Mouse (Mus musculus) embryonic facial prominence, embryonic 12.5 days (tissue): ENCODE results near the gene Tmem174. TPM values are rescaled to one million over a fixed set of nuclear protein-coding genes. Genes with fewer than 3 reads are reported as not detected.
A peak's percentile ranks its signal among the peaks of the same experiment; 100 is the strongest.

Experiments used
- ATAC-seq: fragments of 200-750 bp; cut with Nextera tagmentation; 2 replicates; pipeline ENCODE4 v1.8.0; 2017; ENCODE audit not compliant: insufficient number of reproducible peaks, insufficient read depth, low FRiP score, low TSS enrichment
- H3K27ac ChIP-seq: fragments of 300-500 bp; sonication (generic); 2 replicates; pipeline ENCODE4 v1.5.1; 2016; ENCODE audit warnings: mild to moderate bottlenecking
- H3K27me3 ChIP-seq: fragments of 300-500 bp; sonication (generic); 2 replicates; pipeline ENCODE4 v1.6.1; 2016; ENCODE audit warnings: mild to moderate bottlenecking, moderate library complexity
- H3K36me3 ChIP-seq: fragments of 300-500 bp; sonication (generic); 2 replicates; pipeline ENCODE4 v1.6.1; 2016; ENCODE audit warnings: mild to moderate bottlenecking
- H3K4me1 ChIP-seq: fragments of 300-500 bp; sonication (generic); 2 replicates; pipeline ENCODE4 v1.6.1; 2016
- H3K4me2 ChIP-seq: fragments of 300-500 bp; sonication (generic); replicated peaks from 2 replicates; pipeline ENCODE4 v1.6.1; 2016; ENCODE audit warnings: mild to moderate bottlenecking, moderate library complexity
- H3K4me3 ChIP-seq: fragments of 300-500 bp; sonication (generic); 2 replicates; pipeline ENCODE4 v1.5.1; 2016; ENCODE audit warnings: mild to moderate bottlenecking
- H3K9ac ChIP-seq: fragments of 300-500 bp; sonication (generic); 2 replicates; pipeline ENCODE4 v1.6.1; 2016; ENCODE audit warnings: mild to moderate bottlenecking, moderate library complexity
- H3K9me3 ChIP-seq: fragments of 300-500 bp; sonication (generic); 2 replicates; pipeline ENCODE4 v1.6.1; 2016; ENCODE audit warnings: mild to moderate bottlenecking, moderate library complexity
- WGBS: fragments of 180-500 bp; shearing (Covaris S2); methylation state at CpG from one replicate; pipeline ENCODE4 v1.1.7; 2016; 5-methylcytosine and 5-hydroxymethylcytosine counted together
- polyA plus RNA-seq: library from polyadenylated mRNA; unstranded; fragments of >200 nt; fragmentation: Nextera tagmentation; extraction: Ambion mirVana; gene quantifications from 2 replicates; pipeline ENCODE4 v1.2.1, GENCODE M21; 2016

The Tmem174 gene
- polyA plus RNA-seq, 1 experiment from 2014 or later, result not detected

DNA sequence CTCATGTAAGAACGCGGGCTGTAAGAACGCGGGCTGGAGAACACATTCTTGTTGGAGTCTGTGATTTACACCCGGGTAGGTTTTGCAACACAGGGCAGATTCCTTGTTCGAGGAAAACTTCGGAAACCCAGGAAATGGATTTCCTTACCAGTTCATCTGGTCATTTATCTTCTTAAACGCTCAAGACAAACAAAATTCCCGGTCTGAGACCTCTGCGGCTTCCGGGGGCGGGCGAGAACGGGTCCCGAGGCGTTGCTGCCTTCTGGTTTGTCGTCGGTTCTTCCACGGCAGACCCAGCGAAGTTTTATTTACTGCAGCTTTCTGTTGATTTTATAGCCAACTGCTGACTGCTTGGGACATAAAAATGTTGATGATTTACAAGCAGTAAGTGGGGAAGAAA is 10.5 kb downstream of the Tmem174 start:
- H3K4me2 ChIP-seq, result no peak overlapping the region
- H3K36me3 ChIP-seq, result no peaks in the 10 kb centered on the region
- no peaks in the 10 kb centered on the region; the same call in 1 of the 2 replicates for H3K27me3 ChIP-seq
- H3K9ac ChIP-seq, result no peak overlapping the region
- H3K4me3 ChIP-seq, result no peak overlapping the region
- no peak overlapping the region for H3K27ac ChIP-seq
- WGBS, result 87% methylated on average over 20 of the region's 20 CpGs
- H3K9me3 ChIP-seq, result no peaks in the 10 kb centered on the region
- ATAC-seq, result no peak
- peaks cover 13% of the 10 kb centered on the region for H3K4me1 ChIP-seq

GRCm38 (mm10) chr13:98624506-98624905 is 12.7 kb downstream of the Tmem174 start:
- Histone ChIP-seq H3K9me3 (no peaks in the 10 kb centered on the region), H3K4me1 (0 out of 2 replicates have a peak, but pooled peaks cover 3% of the 10 kb centered on the region), H3K9ac (no peak overlapping the region), H3K27me3 (no peaks in the 10 kb centered on the region), H3K36me3 (no peaks in the 10 kb centered on the region), H3K4me3 (no peak overlapping the region), H3K4me2 (no peak overlapping the region), H3K27ac (no peak overlapping the region)
- no peak for ATAC-seq
- 88% methylated on average over 10 of the region's 10 CpGs for WGBS

DNA sequence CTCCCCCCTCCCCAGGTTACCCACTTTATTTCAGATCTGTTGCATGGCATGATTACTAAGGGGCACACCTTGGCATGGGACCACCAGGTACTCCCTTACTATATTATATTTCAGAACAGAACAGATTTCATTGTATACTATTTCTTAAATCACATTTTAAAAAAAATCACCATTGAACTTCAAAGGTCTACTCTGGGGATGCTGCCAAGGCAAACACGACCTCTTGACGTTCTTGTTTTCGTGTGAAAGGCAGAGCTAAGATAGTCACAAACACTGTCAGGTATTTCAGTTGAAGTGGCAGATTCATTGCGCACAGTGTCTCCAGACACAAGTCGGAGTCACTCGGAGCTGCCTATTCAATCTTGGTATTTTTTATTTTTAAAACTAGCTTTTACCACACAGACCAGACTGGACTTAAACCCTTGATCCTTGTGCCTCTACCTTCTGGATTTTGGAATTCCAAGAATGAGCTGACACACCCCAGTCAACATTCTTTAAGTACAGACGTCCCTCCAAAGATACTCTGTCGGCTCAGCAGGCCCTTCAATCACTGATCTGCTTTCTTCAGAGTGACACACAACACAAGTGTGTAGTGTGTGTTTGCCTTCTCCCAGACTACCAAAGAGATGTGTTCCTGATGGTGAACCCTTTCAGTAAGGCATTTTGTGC is 14.2 kb downstream of the Tmem174 start:
- no peak overlapping the region for H3K9ac ChIP-seq
- H3K4me1 ChIP-seq, result 0 out of 2 replicates have a peak, but pooled peaks cover 3% of the 10 kb centered on the region
- no peaks in the 10 kb centered on the region for H3K9me3 ChIP-seq
- H3K36me3 ChIP-seq, result no peaks in the 10 kb centered on the region
- no peaks in the 10 kb centered on the region for H3K27me3 ChIP-seq
- no peak overlapping the region for H3K27ac ChIP-seq
- WGBS, result 60% methylated on average over 8 of the region's 8 CpGs
- H3K4me2 ChIP-seq, result no peak overlapping the region
- no peak for ATAC-seq
- no peak overlapping the region for H3K4me3 ChIP-seq

- no peaks in the 10 kb centered on the region for H3K27me3 ChIP-seq
- no peak overlapping the region for H3K27ac ChIP-seq
- H3K36me3 ChIP-seq, result no peaks in the 10 kb centered on the region
- H3K4me1 ChIP-seq, result no peaks in the 10 kb centered on the region
- no peak overlapping the region for H3K4me2 ChIP-seq
- no peak overlapping the region for H3K9ac ChIP-seq
- H3K9me3 ChIP-seq, result peaks cover 12% of the 10 kb centered on the region; the same call in 1 of the 2 replicates
- no peak for ATAC-seq
- no peak overlapping the region for H3K4me3 ChIP-seq
- 70% methylated on average over 17 of the region's 17 CpGs for WGBS
Observed at GRCm38 (mm10) chr13:98617429-98618067, 19.7 kb downstream of the Tmem174 start.

DNA sequence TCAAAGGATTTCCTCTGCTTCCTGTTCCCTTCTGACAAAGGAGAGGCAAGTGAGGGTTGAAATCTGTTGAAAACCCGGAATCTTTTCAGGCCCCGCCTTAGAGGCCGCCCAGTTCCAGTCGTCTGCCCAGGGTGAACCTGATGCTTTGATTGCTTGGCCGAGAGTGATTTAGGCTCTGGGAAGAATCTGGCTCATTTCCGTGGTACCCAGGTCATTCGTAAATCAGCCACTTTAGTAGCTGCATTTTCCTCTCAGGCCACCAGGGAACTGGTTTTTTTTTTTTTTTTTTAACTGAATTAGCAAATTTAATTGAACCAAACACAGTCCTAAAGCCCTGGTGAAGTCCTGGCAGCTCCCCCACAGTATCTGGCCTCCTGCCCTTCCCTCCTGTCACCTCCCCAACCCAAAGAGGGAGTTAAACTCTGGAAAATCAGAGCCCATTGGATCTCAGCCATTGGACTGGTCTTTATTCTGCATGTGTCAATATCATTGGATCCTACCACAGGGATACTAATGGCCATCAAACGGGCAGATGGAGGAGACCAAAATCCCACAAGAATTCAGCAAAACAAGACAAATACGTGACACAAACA is 29.2 kb downstream of the Tmem174 start:
- Histone ChIP-seq H3K27me3 (no peaks in the 10 kb centered on the region), H3K36me3 (no peaks in the 10 kb centered on the region), H3K4me3 (no peak overlapping the region), H3K4me1 (no peaks in the 10 kb centered on the region), H3K27ac (no peak overlapping the region), H3K4me2 (no peak overlapping the region), H3K9me3 (peaks cover 3% of the 10 kb centered on the region; the same call in 1 of the 2 replicates), H3K9ac (no peak overlapping the region)
- WGBS, result 61% methylated on average over 9 of the region's 9 CpGs
- no peak for ATAC-seq

- no peak for ATAC-seq
- H3K9ac ChIP-seq, result no peak overlapping the region
- H3K27ac ChIP-seq, result no peak overlapping the region
- H3K36me3 ChIP-seq, result no peaks in the 10 kb centered on the region
- H3K4me3 ChIP-seq, result no peak overlapping the region
- H3K27me3 ChIP-seq, result no peaks in the 10 kb centered on the region
- no peaks in the 10 kb centered on the region for H3K9me3 ChIP-seq
- no peak overlapping the region for H3K4me2 ChIP-seq
- H3K4me1 ChIP-seq, result no peaks in the 10 kb centered on the region
- 59% methylated on average over 11 of the region's 11 CpGs for WGBS
Observed at GRCm38 (mm10) chr13:98603799-98604198, 33.4 kb downstream of the Tmem174 start.

DNA sequence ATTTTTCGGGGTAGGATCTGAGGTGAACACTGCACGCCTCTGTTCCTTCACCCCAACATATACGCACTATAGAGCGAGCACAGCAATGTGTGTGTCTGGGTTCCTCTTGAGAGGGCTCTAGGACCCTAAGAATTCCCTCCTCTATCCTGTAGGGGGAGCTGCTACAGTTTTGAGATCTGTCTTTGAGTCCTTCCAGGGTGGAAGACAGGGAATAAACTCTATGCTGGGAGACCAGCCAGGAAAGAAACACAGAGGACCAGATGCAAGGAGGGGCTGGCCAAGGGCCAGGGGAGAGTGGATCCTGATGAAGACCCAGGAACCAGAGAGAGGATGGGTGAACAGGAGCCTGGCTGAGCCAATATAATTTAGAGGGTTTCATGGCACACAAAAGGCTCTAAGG is 40.5 kb downstream of the Tmem174 start:
- H3K27me3 ChIP-seq, result peaks cover 5% of the 10 kb centered on the region; the same call in 1 of the 2 replicates
- no peak overlapping the region for H3K9ac ChIP-seq
- H3K27ac ChIP-seq, result no peak overlapping the region
- WGBS, result 89% methylated on average over 4 of the region's 4 CpGs
- no peak for ATAC-seq
- no peaks in the 10 kb centered on the region for H3K36me3 ChIP-seq
- no peak overlapping the region for H3K4me3 ChIP-seq
- H3K4me1 ChIP-seq, result peaks cover 15% of the 10 kb centered on the region
- no peak overlapping the region for H3K4me2 ChIP-seq
- no peaks in the 10 kb centered on the region for H3K9me3 ChIP-seq

DNA sequence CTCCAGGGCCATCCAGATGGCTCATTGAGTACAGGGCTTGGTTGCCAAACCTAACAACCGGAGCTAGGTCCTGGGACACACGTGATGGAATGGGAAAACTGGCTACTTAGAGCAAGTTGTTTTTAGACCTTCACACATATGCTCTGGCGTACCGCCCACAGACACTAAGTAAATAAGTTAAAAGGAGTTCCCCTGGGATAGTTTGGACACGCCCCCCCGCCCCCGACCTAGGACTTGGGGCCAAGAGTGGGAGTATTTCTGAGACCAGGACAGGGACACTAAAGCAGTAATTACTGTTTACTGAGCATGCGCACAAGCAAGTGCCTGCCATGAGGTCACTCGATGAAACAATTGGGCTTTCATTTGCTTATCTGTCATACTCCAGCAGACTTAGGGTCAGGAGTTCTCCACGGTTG is 42.5 kb downstream of the Tmem174 start:
- no peak overlapping the region for H3K4me3 ChIP-seq
- no peaks in the 10 kb centered on the region for H3K36me3 ChIP-seq
- ATAC-seq, result no peak
- H3K9ac ChIP-seq, result no peak overlapping the region
- peaks cover 5% of the 10 kb centered on the region; the same call in 1 of the 2 replicates for H3K27me3 ChIP-seq
- peaks cover 23% of the 10 kb centered on the region for H3K4me1 ChIP-seq
- no peaks in the 10 kb centered on the region for H3K9me3 ChIP-seq
- no peak overlapping the region for H3K27ac ChIP-seq
- H3K4me2 ChIP-seq, result no peak overlapping the region
- WGBS, result 50% methylated on average over 10 of the region's 10 CpGs

- Histone ChIP-seq H3K4me3 (no peak overlapping the region), H3K9ac (no peak overlapping the region), H3K36me3 (no peaks in the 10 kb centered on the region), H3K4me1 (peaks cover 30% of the 10 kb centered on the region), H3K4me2 (no peak overlapping the region), H3K27ac (no peak overlapping the region), H3K27me3 (peaks cover 5% of the 10 kb centered on the region; the same call in 1 of the 2 replicates), H3K9me3 (no peaks in the 10 kb centered on the region)
- no peak for ATAC-seq
- 30% methylated on average over 11 of the region's 11 CpGs for WGBS
Observed at GRCm38 (mm10) chr13:98593938-98594539, 43.2 kb downstream of the Tmem174 start.

GRCm38 (mm10) chr13:98591406-98591805 is 45.8 kb downstream of the Tmem174 start:
- WGBS, result 45% methylated on average over 6 of the region's 6 CpGs
- Histone ChIP-seq H3K27ac (peak overlapping the region; percentile 57), H3K4me1 (peaks cover 35% of the 10 kb centered on the region), H3K9me3 (no peaks in the 10 kb centered on the region), H3K4me3 (no peak overlapping the region), H3K4me2 (no peak overlapping the region), H3K27me3 (peaks cover 10% of the 10 kb centered on the region; the same call in 1 of the 2 replicates), H3K9ac (no peak overlapping the region), H3K36me3 (no peaks in the 10 kb centered on the region)
- no peak for ATAC-seq

- Histone ChIP-seq H3K27me3 (peaks cover 14% of the 10 kb centered on the region; the same call in 1 of the 2 replicates), H3K4me2 (no peak overlapping the region), H3K9ac (no peak overlapping the region), H3K4me3 (no peak overlapping the region), H3K27ac (peak overlapping the region; percentile 57), H3K4me1 (peaks cover 35% of the 10 kb centered on the region), H3K36me3 (no peaks in the 10 kb centered on the region), H3K9me3 (no peaks in the 10 kb centered on the region)
- WGBS, result 54% methylated on average over 6 of the region's 6 CpGs
- no peak for ATAC-seq
Observed at GRCm38 (mm10) chr13:98590693-98591389, 46.4 kb downstream of the Tmem174 start.
